Mouse (Mus musculus) forebrain, postnatal 0 days (tissue): ENCODE results near the gene Pglyrp3. TPM values are rescaled to one million over a fixed set of nuclear protein-coding genes. Genes with fewer than 3 reads are reported as not detected.
"Not testable (repeated sequence)": the region's sequence is repeated elsewhere in the genome, so short reads cannot be mapped to it uniquely, and the experiment has no call there.

ENCODE experiments used
- ATAC-seq: fragments of 200-750 bp; cut with Nextera tagmentation; 2 replicates; pipeline ENCODE4 v1.8.0; 2017; ENCODE audit warnings: mild to moderate bottlenecking, moderate library complexity
- DNase-seq: peaks from one replicate; pipeline ENCODE4 v3.0.0-alpha.2; 2015
- H3K27ac ChIP-seq: fragments of 300-500 bp; sonication (generic); 2 replicates; pipeline ENCODE4 v1.5.1; 2014; ENCODE audit warnings: low read depth, mild to moderate bottlenecking, antibody characterized with exemption, low read length, moderate library complexity, mixed read lengths
- H3K27me3 ChIP-seq: fragments of 300-500 bp; sonication (generic); 2 replicates; pipeline ENCODE4 v1.6.1; 2014; ENCODE audit warnings: mild to moderate bottlenecking, low read length, mixed read lengths; ENCODE audit not compliant: insufficient read depth
- H3K36me3 ChIP-seq: fragments of 300-500 bp; sonication (generic); 2 replicates; pipeline ENCODE4 v1.6.1; 2014; ENCODE audit warnings: mild to moderate bottlenecking, moderate library complexity; ENCODE audit not compliant: insufficient read depth
- H3K4me1 ChIP-seq: fragments of 300-500 bp; sonication (generic); 2 replicates; pipeline ENCODE4 v1.6.1; 2014; ENCODE audit warnings: antibody characterized with exemption; ENCODE audit not compliant: insufficient read depth
- H3K4me2 ChIP-seq: fragments of 300-500 bp; sonication (generic); 2 replicates; pipeline ENCODE4 v1.6.1; 2014; ENCODE audit warnings: low read depth, mild to moderate bottlenecking, moderate library complexity
- H3K4me3 ChIP-seq: fragments of 300-500 bp; sonication (generic); 2 replicates; pipeline ENCODE4 v1.5.1; 2014; ENCODE audit warnings: low read depth, low read length, mixed read lengths
- H3K9ac ChIP-seq: fragments of 300-500 bp; sonication (generic); 2 replicates; pipeline ENCODE4 v1.6.1; 2014; ENCODE audit warnings: mild to moderate bottlenecking
- H3K9me3 ChIP-seq: fragments of 300-500 bp; sonication (generic); 2 replicates; pipeline ENCODE4 v1.6.1; 2016; ENCODE audit warnings: low read length
- CTCF ChIP-seq: sonication (generic); IDR thresholded peaks from 2 replicates; pipeline ENCODE4 v1.5.1; 2016; ENCODE audit warnings: antibody characterized with exemption, control low read depth, low read depth
- WGBS: fragments of 180-500 bp; shearing (Covaris S2); extraction: QIAGEN DNeasy Blood & Tissue Kit; methylation state at CpG from one replicate; pipeline ENCODE4 v1.1.7; 2014; 5-methylcytosine and 5-hydroxymethylcytosine counted together
- microRNA-seq, 2 experiments: library from miRNA; unstranded; fragments of <30 nt; microRNA quantifications; one replicate each; pipeline ENCODE4; 2016
- polyA plus RNA-seq: library from polyadenylated mRNA; unstranded; fragments of >200 nt; fragmentation: Nextera tagmentation; extraction: Ambion mirVana; gene quantifications from 2 replicates; pipeline ENCODE4 v1.2.1, GENCODE M21; 2015
- total RNA-seq: library from RNA; depleted of rRNA; stranded (reverse); fragments of >200 nt; gene quantifications from 2 replicates; pipeline ENCODE4 v1.2.3, GENCODE M21; 2014; rRNA removed

The Pglyrp3 gene
- not detected in 2 replicates for total RNA-seq
- not detected in 2 replicates for polyA plus RNA-seq

DNA sequence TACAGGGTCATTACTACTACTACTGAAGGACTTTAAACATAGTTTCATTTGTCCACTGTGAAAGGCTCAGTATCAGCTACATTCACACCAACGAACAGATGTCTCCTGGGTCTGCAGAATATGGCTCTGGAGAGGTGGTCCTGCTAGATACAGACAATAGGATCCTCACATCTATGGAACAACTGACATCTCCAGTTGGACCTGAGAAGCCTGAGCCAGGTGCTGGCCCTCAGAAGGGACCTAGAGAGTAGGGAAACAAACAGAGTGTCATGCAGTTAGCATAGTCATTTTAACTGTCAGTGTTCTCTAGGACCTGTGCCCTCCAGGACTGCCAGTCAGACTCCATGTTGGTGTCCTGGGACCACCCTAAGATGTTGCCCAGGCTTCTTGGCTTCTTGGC, at the start of gene Pglyrp3:
Gene Pglyrp3, plus strand, starts transcription at position 301 of the 400 bp plus-strand sequence.
- H3K4me3 ChIP-seq, result no peak within 1 kb of the TSS
- TF ChIP-seq CTCF, result no peak

DNA sequence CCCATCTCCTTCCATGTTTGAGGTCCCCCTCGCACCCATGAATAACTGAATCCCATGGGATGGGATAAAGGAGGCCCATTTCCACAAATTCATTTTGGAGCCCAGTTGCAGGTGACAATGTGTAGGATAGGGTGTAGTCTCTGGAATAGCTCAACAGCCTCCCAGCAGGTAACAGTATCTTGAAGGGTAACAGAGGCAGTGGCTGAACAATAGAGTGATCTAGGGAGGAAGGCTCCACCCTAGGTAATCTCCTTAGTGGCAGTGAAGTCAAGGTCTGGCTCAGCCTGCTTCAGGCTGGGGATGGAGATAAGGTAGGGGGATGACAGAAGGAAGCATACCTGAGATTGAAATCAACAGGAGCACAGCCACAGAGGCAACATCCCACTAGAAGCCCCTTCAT, 3.4 kb upstream of the Pglyrp3 start:
- Histone ChIP-seq H3K27me3 (no peaks in the 10 kb centered on the region), H3K4me2 (no peak overlapping the region), H3K4me1 (no peaks in the 10 kb centered on the region), H3K9me3 (no peaks in the 10 kb centered on the region), H3K9ac (no peak overlapping the region), H3K27ac (no peak overlapping the region), H3K36me3 (no peaks in the 10 kb centered on the region), H3K4me3 (no peak overlapping the region)
- no peak for DNase-seq
- WGBS, result 97% methylated on average over 1 of the region's 1 CpGs
- no peak for ATAC-seq
- no peak for TF ChIP-seq CTCF

More for the DNA sequence above, at the start of gene Pglyrp3:
- Histone ChIP-seq H3K27ac (no peak within 1 kb of the TSS), H3K9me3 (no peaks in the 10 kb centered on the region), H3K4me1 (no peaks in the 10 kb centered on the region), H3K4me2 (no peak within 1 kb of the TSS), H3K9ac (no peak within 1 kb of the TSS), H3K27me3 (no peaks in the 10 kb centered on the region), H3K36me3 (no peaks in the 10 kb centered on the region)
- no peak for ATAC-seq
- 82% methylated on average over 1 of the region's 1 CpGs for WGBS
- no peak for DNase-seq

DNA sequence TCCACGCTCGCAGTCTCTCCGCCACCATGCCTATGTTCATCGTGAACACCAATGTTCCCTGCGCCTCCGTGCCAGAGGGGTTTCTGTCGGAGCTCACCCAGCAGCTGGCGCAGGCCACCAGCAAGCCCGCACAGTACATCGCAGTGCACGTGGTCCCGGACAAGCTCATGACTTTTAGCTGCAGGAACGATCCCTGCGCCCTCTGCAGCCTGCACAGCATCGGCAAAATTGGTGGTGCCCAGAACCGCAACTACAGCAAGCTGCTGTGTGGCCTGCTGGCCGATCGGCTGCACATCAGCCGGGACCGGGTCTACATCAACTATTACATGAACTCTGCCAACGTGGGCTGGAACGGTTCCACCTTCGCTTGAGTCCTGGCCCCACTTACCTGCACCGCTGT, 10.2 kb downstream of the Pglyrp3 start:
- not testable (repeated sequence) for H3K36me3 ChIP-seq, H3K4me2 ChIP-seq, DNase-seq, H3K27ac ChIP-seq, H3K27me3 ChIP-seq, H3K4me1 ChIP-seq, H3K9ac ChIP-seq, H3K9me3 ChIP-seq, ATAC-seq, H3K4me3 ChIP-seq
- WGBS, result 61% methylated on average over 24 of the region's 24 CpGs

DNA sequence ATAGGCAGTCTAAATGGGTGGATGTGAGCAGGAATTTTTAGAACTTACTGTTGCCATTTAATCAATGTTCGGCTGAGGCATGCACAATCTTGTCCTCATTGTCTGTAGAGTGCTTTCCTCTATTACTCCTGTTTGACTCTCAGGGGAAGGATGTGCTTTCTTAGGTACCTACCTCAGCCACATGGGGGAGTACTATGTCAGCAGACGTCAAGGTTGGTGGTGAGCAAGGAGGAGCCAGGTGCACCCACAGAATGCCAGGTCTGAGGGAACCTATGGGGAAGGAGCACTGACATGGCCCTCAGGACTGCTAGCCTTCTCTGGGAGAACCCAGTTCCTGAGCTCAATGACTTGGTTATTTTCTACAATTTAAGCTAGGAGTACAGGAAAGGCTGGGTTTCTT, 18.8 kb downstream of the Pglyrp3 start:
- H3K27ac ChIP-seq, result no peak overlapping the region
- no peak for TF ChIP-seq CTCF
- H3K36me3 ChIP-seq, result no peaks in the 10 kb centered on the region
- H3K27me3 ChIP-seq, result no peaks in the 10 kb centered on the region
- H3K4me2 ChIP-seq, result no peak overlapping the region
- ATAC-seq (no peak), DNase-seq (no peak)
- 50% methylated on average over 2 of the region's 2 CpGs for WGBS
- H3K9me3 ChIP-seq, result no peaks in the 10 kb centered on the region
- no peak overlapping the region for H3K4me3 ChIP-seq
- no peak overlapping the region for H3K9ac ChIP-seq
- no peaks in the 10 kb centered on the region for H3K4me1 ChIP-seq

DNA sequence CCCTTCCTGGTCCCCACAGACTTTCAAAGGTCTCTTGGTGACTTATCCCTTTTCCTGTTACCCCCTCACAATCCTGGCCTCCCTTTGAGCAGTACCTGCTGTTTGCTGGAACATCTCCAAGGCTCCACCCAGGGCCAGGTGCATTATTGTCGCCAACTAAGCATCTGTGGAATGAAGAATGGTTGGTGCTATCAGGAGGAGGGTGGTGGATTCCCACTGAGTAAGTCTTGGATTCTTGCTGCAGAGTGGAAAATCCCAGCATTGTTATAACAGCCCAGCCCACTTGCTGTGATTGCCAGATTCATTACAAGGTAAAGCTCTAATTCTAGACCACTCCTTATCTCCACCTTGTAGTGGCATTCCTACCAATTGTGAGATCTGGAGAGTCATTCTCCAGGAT, 19.5 kb downstream of the Pglyrp3 start:
- 53% methylated on average over 1 of the region's 1 CpGs for WGBS
- Histone ChIP-seq H3K27me3 (no peaks in the 10 kb centered on the region), H3K9ac (no peak overlapping the region), H3K36me3 (no peaks in the 10 kb centered on the region), H3K4me2 (no peak overlapping the region), H3K27ac (no peak overlapping the region), H3K4me3 (no peak overlapping the region), H3K9me3 (no peaks in the 10 kb centered on the region), H3K4me1 (no peaks in the 10 kb centered on the region)
- no peak for TF ChIP-seq CTCF
- DNase-seq, result no peak
- ATAC-seq, result no peak

DNA sequence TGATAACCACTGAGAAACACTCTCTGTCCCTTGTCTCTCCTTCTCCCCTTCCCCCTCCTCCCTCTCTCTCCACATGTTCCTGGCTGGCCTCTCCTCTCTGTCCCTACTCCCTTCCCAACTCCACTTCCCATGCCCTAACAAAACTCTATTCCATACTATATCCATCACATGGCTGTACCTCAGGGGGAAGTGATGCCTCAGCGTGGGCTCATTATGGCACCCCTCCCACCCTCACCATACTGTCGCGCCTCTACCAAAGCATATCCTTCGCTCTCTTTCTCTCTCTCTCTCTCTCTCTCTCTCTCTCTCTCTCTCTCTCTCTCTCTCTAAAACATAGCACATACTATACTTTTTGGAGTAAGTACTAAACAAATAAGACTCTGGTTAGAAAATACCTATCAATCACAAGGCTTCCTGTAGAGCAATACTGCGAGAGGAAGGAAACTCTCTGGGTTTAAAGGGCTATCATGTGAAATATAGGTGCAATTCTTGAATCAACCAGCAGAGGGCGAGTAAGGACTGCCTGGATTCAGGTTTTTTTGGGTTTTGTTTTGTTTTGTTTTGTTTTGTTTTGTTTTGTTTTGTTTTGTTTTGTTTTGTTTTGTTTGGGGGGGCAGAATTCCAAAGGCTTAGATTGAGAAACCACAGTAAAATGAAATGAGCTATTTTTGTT, 36.1 kb downstream of the Pglyrp3 start:
- Histone ChIP-seq H3K4me1 (no peaks in the 10 kb centered on the region), H3K36me3 (no peaks in the 10 kb centered on the region), H3K4me3 (no peak overlapping the region), H3K27ac (no peak overlapping the region), H3K9ac (no peak overlapping the region), H3K27me3 (no peaks in the 10 kb centered on the region), H3K4me2 (no peak overlapping the region), H3K9me3 (no peaks in the 10 kb centered on the region)
- ATAC-seq (no peak), DNase-seq (peak; percentile 47)
- 59% methylated on average over 6 of the region's 6 CpGs for WGBS
- peak; percentile 77 for TF ChIP-seq CTCF

DNA sequence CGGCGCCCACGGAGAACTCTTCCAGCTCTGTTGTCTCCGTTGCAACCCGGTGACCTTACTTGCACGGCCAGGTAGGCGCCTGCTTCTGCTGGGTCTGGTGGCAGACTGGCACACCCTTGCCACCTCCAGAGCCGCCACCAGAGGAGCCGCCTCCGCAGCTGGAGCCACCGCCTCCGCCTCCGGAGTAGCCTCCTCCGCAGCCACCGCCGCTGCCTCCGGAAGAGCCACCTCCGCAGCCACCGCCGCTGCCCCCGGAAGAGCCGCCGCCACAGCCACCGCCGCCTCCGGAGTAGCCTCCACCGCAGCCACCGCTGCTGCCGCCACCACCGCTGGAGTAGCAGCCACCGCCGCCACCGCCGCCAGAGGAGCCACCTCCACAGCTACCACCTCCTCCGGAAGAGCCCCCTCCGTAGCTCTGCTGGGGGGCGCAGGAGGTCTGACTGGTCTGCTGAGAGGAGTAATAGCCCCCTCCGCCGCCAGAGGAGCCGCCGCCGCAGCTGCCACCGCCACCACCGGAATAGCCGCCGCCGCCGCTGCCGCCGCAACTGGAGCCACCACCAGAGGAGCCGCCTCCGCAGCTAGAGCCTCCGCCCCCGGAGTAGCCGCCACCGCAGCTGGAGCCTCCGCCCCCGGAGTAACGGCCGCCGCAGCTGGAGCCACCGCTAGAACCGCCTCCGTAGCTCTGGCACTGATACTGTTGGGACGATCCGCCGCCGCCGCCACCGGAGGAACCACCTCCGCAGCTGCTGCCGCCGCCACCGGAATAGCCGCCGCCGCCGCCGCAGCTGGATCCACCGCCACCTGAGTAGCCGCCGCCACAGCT, 66.3 kb downstream of the Pglyrp3 start:
- Histone ChIP-seq H3K4me3 (peak overlapping the region; percentile 73), H3K27me3 (peaks cover 6% of the 10 kb centered on the region), H3K9ac (peak overlapping the region; percentile 82), H3K4me2 (peak overlapping the region; percentile 88), H3K27ac (peak overlapping the region; percentile 91), H3K36me3 (no peaks in the 10 kb centered on the region), H3K4me1 (no peaks in the 10 kb centered on the region), H3K9me3 (no peaks in the 10 kb centered on the region)
- peak; percentile 82 for ATAC-seq
- peak; percentile 67 for DNase-seq
- 2% methylated on average over 78 of the region's 82 CpGs for WGBS
- TF ChIP-seq CTCF, result peak; percentile 51

Small RNAs within 50 kb of the gene (microRNA-seq; reads per million reads assigned to microRNA genes)
- gene Gm23697 (0 reads per million in 2 experiments), gene Gm25145 (0 reads per million in 2 experiments)

Other genes with a start within 250 kb of the Pglyrp3 start
- 1.8 and 2.0 TPM in 2 replicates for gene Lor, start 68.6 kb downstream of the Pglyrp3 start, total RNA-seq
- gene Lor, start 68.6 kb downstream of the Pglyrp3 start, polyA plus RNA-seq, result 10.4 and 14.7 TPM in 2 replicates
- 0.33 TPM in 1 of 2 replicates, not detected in the other for gene Prr9, start 109.4 kb downstream of the Pglyrp3 start, total RNA-seq
- gene Prr9, start 109.4 kb downstream of the Pglyrp3 start, polyA plus RNA-seq, result not detected in 2 replicates
- gene Lelp1, start 128.2 kb downstream of the Pglyrp3 start, total RNA-seq, result not detected in 2 replicates
- gene Lelp1, start 128.2 kb downstream of the Pglyrp3 start, polyA plus RNA-seq, result not detected in 2 replicates
- not detected in 2 replicates for gene Sprr2a1, start 201.2 kb downstream of the Pglyrp3 start, total RNA-seq
- not detected in 2 replicates for gene Sprr2a1, start 201.2 kb downstream of the Pglyrp3 start, polyA plus RNA-seq
- not detected in 2 replicates for gene Sprr2a2, start 201.3 kb downstream of the Pglyrp3 start, total RNA-seq
- gene Sprr2a2, start 201.3 kb downstream of the Pglyrp3 start, polyA plus RNA-seq, result not detected in 2 replicates